Mouse (Mus musculus) intestine, embryonic 14.5 days (tissue): ENCODE data around the gene Cdc42ep1. TPM values are rescaled to one million over a fixed set of nuclear protein-coding genes. Genes with fewer than 3 reads are reported as not detected.

Source experiments
- ATAC-seq: fragments of 200-750 bp; cut with Nextera tagmentation; replicated peaks from 2 replicates; pipeline ENCODE4 v1.8.0; 2017; ENCODE audit warnings: low read depth, moderate number of reproducible peaks, moderate TSS enrichment, moderate library complexity; ENCODE audit not compliant: low FRiP score, low TSS enrichment
- DNase-seq: peaks from one replicate; pipeline ENCODE4 v3.0.0-alpha.2; 2018; ENCODE audit warnings: low spot score
- H3K27ac ChIP-seq: fragments of 300-500 bp; sonication (generic); 2 replicates; pipeline ENCODE4 v1.5.1; 2014; ENCODE audit warnings: low read depth, mild to moderate bottlenecking, control low read depth
- H3K27me3 ChIP-seq: fragments of 300-500 bp; sonication (generic); replicated peaks from 2 replicates; pipeline ENCODE4 v1.6.1; 2014; ENCODE audit warnings: low read length, control low read depth; ENCODE audit not compliant: control insufficient read depth, insufficient read depth
- H3K36me3 ChIP-seq: fragments of 300-500 bp; sonication (generic); 2 replicates; pipeline ENCODE4 v1.6.1; 2014; ENCODE audit warnings: low read length, control low read depth; ENCODE audit not compliant: control insufficient read depth, insufficient read depth
- H3K4me1 ChIP-seq: fragments of 300-500 bp; sonication (generic); replicated peaks from 2 replicates; pipeline ENCODE4 v1.6.1; 2014; ENCODE audit warnings: low read length, control low read depth, mixed read lengths; ENCODE audit not compliant: control insufficient read depth, insufficient read depth
- H3K4me2 ChIP-seq: fragments of 300-500 bp; sonication (generic); 2 replicates; pipeline ENCODE4 v1.6.1; 2014; ENCODE audit warnings: low read length
- H3K4me3 ChIP-seq: fragments of 300-500 bp; sonication (generic); 2 replicates; pipeline ENCODE4 v1.5.1; 2014; ENCODE audit warnings: low read depth, low read length, control low read depth, mixed read lengths
- H3K9ac ChIP-seq: fragments of 300-500 bp; sonication (generic); 2 replicates; pipeline ENCODE4 v1.6.1; 2014; ENCODE audit warnings: mild to moderate bottlenecking, low read length
- H3K9me3 ChIP-seq: fragments of 300-500 bp; sonication (generic); 2 replicates; pipeline ENCODE4 v1.6.1; 2016; ENCODE audit warnings: low read length, control low read depth; ENCODE audit not compliant: control insufficient read depth
- WGBS: fragments of 180-500 bp; shearing (Covaris S2); extraction: QIAGEN DNeasy Blood & Tissue Kit; methylation state at CpG from one replicate; pipeline ENCODE4 v1.1.7; 2014; 5-methylcytosine and 5-hydroxymethylcytosine counted together
- polyA plus RNA-seq: library from polyadenylated mRNA; unstranded; fragments of >200 nt; fragmentation: Nextera tagmentation; extraction: Ambion mirVana; gene quantifications from 2 replicates; pipeline ENCODE4 v1.2.1, GENCODE M21; 2014

Cdc42ep1 gene
- polyA plus RNA-seq, 1 experiment from 2014 or later = 45.7 TPM

GRCm38 (mm10) chr15:78862280-78862679 lies 19.9 kb downstream of the Cdc42ep1 start:
- ATAC-seq (no peak), DNase-seq (no peak)
- Histone ChIP-seq H3K9me3 (no peaks in the 10 kb centered on the region), H3K9ac (no peak overlapping the region), H3K36me3 (no peaks in the 10 kb centered on the region), H3K4me2 (no peak overlapping the region), H3K27ac (no peak overlapping the region), H3K27me3 (no peaks in the 10 kb centered on the region), H3K4me1 (no peaks in the 10 kb centered on the region; the same call in 1 of the 2 replicates), H3K4me3 (no peak overlapping the region)
- WGBS = 85% methylated on average over 5 of the region's 5 CpGs

GRCm38 (mm10) chr15:78863154-78863553 lies 20.7 kb downstream of the Cdc42ep1 start:
- no peak for ATAC-seq
- Histone ChIP-seq H3K9me3 (no peaks in the 10 kb centered on the region), H3K4me3 (no peak overlapping the region), H3K27ac (no peak overlapping the region), H3K9ac (no peak overlapping the region), H3K27me3 (no peaks in the 10 kb centered on the region), H3K36me3 (no peaks in the 10 kb centered on the region), H3K4me2 (no peak overlapping the region), H3K4me1 (peaks cover 3% of the 10 kb centered on the region; the same call in 1 of the 2 replicates)
- DNase-seq = no peak
- 74% methylated on average over 2 of the region's 2 CpGs for WGBS

GRCm38 (mm10) chr15:78863852-78864253 lies 21.4 kb downstream of the Cdc42ep1 start:
- H3K4me2 ChIP-seq = no peak overlapping the region
- H3K9ac ChIP-seq = no peak overlapping the region
- no peaks in the 10 kb centered on the region for H3K9me3 ChIP-seq
- H3K36me3 ChIP-seq = no peaks in the 10 kb centered on the region
- H3K4me3 ChIP-seq = no peak overlapping the region
- H3K27me3 ChIP-seq = no peaks in the 10 kb centered on the region
- no peak overlapping the region for H3K27ac ChIP-seq
- peaks cover 9% of the 10 kb centered on the region for H3K4me1 ChIP-seq
- DNase-seq = no peak
- no peak for ATAC-seq
- WGBS = 59% methylated on average over 12 of the region's 13 CpGs

- Histone ChIP-seq H3K27ac (peak overlapping the region; percentile 85), H3K4me1 (peaks cover 21% of the 10 kb centered on the region), H3K9ac (no peak overlapping the region), H3K36me3 (no peaks in the 10 kb centered on the region), H3K9me3 (no peaks in the 10 kb centered on the region), H3K4me3 (no peak overlapping the region), H3K4me2 (peak overlapping the region; percentile 18; the same call in 1 of the 2 replicates), H3K27me3 (no peaks in the 10 kb centered on the region)
- DNase-seq = peak; percentile 83
- WGBS = 7% methylated on average over 9 of the region's 9 CpGs
- peak; percentile 70 for ATAC-seq
Observed at GRCm38 (mm10) chr15:78868398-78868797, 26.0 kb downstream of the Cdc42ep1 start.

- no peak for DNase-seq
- H3K36me3 ChIP-seq = no peaks in the 10 kb centered on the region
- H3K4me3 ChIP-seq = no peak overlapping the region
- peak overlapping the region; percentile 85 for H3K27ac ChIP-seq
- peak; percentile 24; the same call in 1 of the 2 replicates for ATAC-seq
- WGBS = 49% methylated on average over 7 of the region's 7 CpGs
- H3K4me2 ChIP-seq = peak overlapping the region; percentile 18; the same call in 1 of the 2 replicates
- no peaks in the 10 kb centered on the region for H3K9me3 ChIP-seq
- no peaks in the 10 kb centered on the region for H3K27me3 ChIP-seq
- peaks cover 21% of the 10 kb centered on the region for H3K4me1 ChIP-seq
- no peak overlapping the region for H3K9ac ChIP-seq
Observed at GRCm38 (mm10) chr15:78868826-78869233, 26.4 kb downstream of the Cdc42ep1 start.

- ATAC-seq = no peak
- 32% methylated on average over 6 of the region's 6 CpGs for WGBS
- no peak for DNase-seq
Observed at GRCm38 (mm10) chr15:78869775-78870174, 27.4 kb downstream of the Cdc42ep1 start.

GRCm38 (mm10) chr15:78872021-78872608 lies 29.7 kb downstream of the Cdc42ep1 start:
- no peak for DNase-seq
- WGBS = 35% methylated on average over 5 of the region's 5 CpGs
- peaks cover 30% of the 10 kb centered on the region for H3K4me1 ChIP-seq
- no peak for ATAC-seq
- no peaks in the 10 kb centered on the region for H3K27me3 ChIP-seq
- no peaks in the 10 kb centered on the region for H3K36me3 ChIP-seq
- H3K27ac ChIP-seq = 0 out of 2 replicates have a peak overlapping the region, but pooled peaks have one; percentile 22
- no peaks in the 10 kb centered on the region for H3K9me3 ChIP-seq
- no peak overlapping the region for H3K4me2 ChIP-seq
- no peak overlapping the region for H3K9ac ChIP-seq
- no peak overlapping the region for H3K4me3 ChIP-seq

More at GRCm38 (mm10) chr15:78869775-78870174, 27.4 kb downstream of the Cdc42ep1 start:
- H3K4me2 ChIP-seq = no peak overlapping the region
- peaks cover 21% of the 10 kb centered on the region for H3K4me1 ChIP-seq
- H3K27ac ChIP-seq = no peak overlapping the region
- no peaks in the 10 kb centered on the region for H3K36me3 ChIP-seq
- H3K9ac ChIP-seq = no peak overlapping the region
- no peaks in the 10 kb centered on the region for H3K9me3 ChIP-seq
- H3K4me3 ChIP-seq = no peak overlapping the region
- H3K27me3 ChIP-seq = no peaks in the 10 kb centered on the region

GRCm38 (mm10) chr15:78873803-78874435 lies 31.5 kb downstream of the Cdc42ep1 start:
- DNase-seq (no peak), ATAC-seq (no peak)
- no peak overlapping the region for H3K9ac ChIP-seq
- H3K27ac ChIP-seq = no peak overlapping the region
- H3K4me1 ChIP-seq = peaks cover 28% of the 10 kb centered on the region
- no peak overlapping the region for H3K4me3 ChIP-seq
- no peak overlapping the region for H3K4me2 ChIP-seq
- H3K27me3 ChIP-seq = no peaks in the 10 kb centered on the region
- WGBS = 57% methylated on average over 13 of the region's 13 CpGs
- no peaks in the 10 kb centered on the region for H3K9me3 ChIP-seq
- no peaks in the 10 kb centered on the region for H3K36me3 ChIP-seq
